Mouse (Mus musculus): ENCODE results near the gene Sde2. TPM values are rescaled to one million over a fixed set of nuclear protein-coding genes. Genes with fewer than 3 reads are reported as not detected.

Gene Sde2
- polyA plus RNA-seq, 1 experiment, result 7.5 TPM

- Histone ChIP-seq H3K4me1 (ENCODE audit: control insufficient read depth, insufficient read depth, insufficient read length, low read length) (no peaks in the 10 kb centered on the region), H3K27ac (replicated peaks; ENCODE audit: low read depth, low read length) (no peak overlapping the region), H3K4me3 (ENCODE audit: insufficient read depth, low read depth, low read length) (no peak overlapping the region)
These were observed 66.1 kb downstream of the Sde2 start for GRCm38 (mm10) chr1:180917053-180917452.

Other genes starting within 250 kb of the Sde2 start
- 3.4 and 5.9 TPM in 2 replicates for gene Lin9, start 210.0 kb upstream of the Sde2 start, polyA plus RNA-seq (2012; ENCODE audit: insufficient read depth, insufficient read length, missing spikeins)
- gene Mixl1, start 154.1 kb upstream of the Sde2 start, polyA plus RNA-seq (2012; ENCODE audit: insufficient read depth, insufficient read length, missing spikeins), result not detected in 2 replicates
- gene Acbd3, start 125.1 kb upstream of the Sde2 start, polyA plus RNA-seq (2012; ENCODE audit: insufficient read depth, insufficient read length, missing spikeins), result 20.8 and 22.1 TPM in 2 replicates
- gene H3f3a, start 37.2 kb upstream of the Sde2 start, polyA plus RNA-seq (2012; ENCODE audit: insufficient read depth, insufficient read length, missing spikeins), result 412 and 419 TPM in 2 replicates
- gene Lefty2, start 42.0 kb downstream of the Sde2 start, polyA plus RNA-seq (2012; ENCODE audit: insufficient read depth, insufficient read length, missing spikeins), result not detected in 2 replicates
- 13.3 and 18.2 TPM in 2 replicates for gene Pycr2, start 53.2 kb downstream of the Sde2 start, polyA plus RNA-seq (2012; ENCODE audit: insufficient read depth, insufficient read length, missing spikeins)
- gene Lefty1, start 83.9 kb downstream of the Sde2 start, polyA plus RNA-seq (2012; ENCODE audit: insufficient read depth, insufficient read length, missing spikeins), result not detected in 2 replicates
- 6.1 and 6.3 TPM in 2 replicates for gene Tmem63a, start 91.2 kb downstream of the Sde2 start, polyA plus RNA-seq (2012; ENCODE audit: insufficient read depth, insufficient read length, missing spikeins)
- gene Ephx1, start 169.8 kb downstream of the Sde2 start, polyA plus RNA-seq (2012; ENCODE audit: insufficient read depth, insufficient read length, missing spikeins), result 27.4 and 27.8 TPM in 2 replicates
- not detected in 2 replicates for gene 9130409I23Rik, start 200.1 kb downstream of the Sde2 start, polyA plus RNA-seq (2012; ENCODE audit: insufficient read depth, insufficient read length, missing spikeins)

Data from brown adipose tissue, adult 24 weeks (tissue).